Mouse (Mus musculus): ENCODE results near the gene Vmp1. TPM values are rescaled to one million over a fixed set of nuclear protein-coding genes. Genes with fewer than 3 reads are reported as not detected.

Gene Vmp1
- polyA plus RNA-seq, 1 experiment, result 50.2 TPM

- TF ChIP-seq CTCF (IDR thresholded peaks at IDR 0.05; ENCODE audit: borderline replicate concordance, extremely low read depth, insufficient read depth, insufficient read length), result no peak
- no peak for TF ChIP-seq POLR2A (IDR thresholded peaks at IDR 0.05; ENCODE audit: borderline replicate concordance, extremely low read depth, insufficient read depth, insufficient read length, poor library complexity, severe bottlenecking)
- no peak for DNase-seq (ENCODE audit: low read depth)
These were observed 69.5 kb downstream of the Vmp1 start for GRCm38 (mm10) chr11:86614056-86614530.

- DNase-seq (ENCODE audit: low read depth), result no peak
- TF ChIP-seq CTCF (IDR thresholded peaks at IDR 0.05; ENCODE audit: borderline replicate concordance, extremely low read depth, insufficient read depth, insufficient read length), result no peak
- TF ChIP-seq POLR2A (IDR thresholded peaks at IDR 0.05; ENCODE audit: borderline replicate concordance, extremely low read depth, insufficient read depth, insufficient read length, poor library complexity, severe bottlenecking), result no peak
These were observed 71.6 kb downstream of the Vmp1 start for GRCm38 (mm10) chr11:86611991-86612390.

- no peak for TF ChIP-seq POLR2A (IDR thresholded peaks at IDR 0.05; ENCODE audit: borderline replicate concordance, extremely low read depth, insufficient read depth, insufficient read length, poor library complexity, severe bottlenecking)
- no peak for TF ChIP-seq CTCF (IDR thresholded peaks at IDR 0.05; ENCODE audit: borderline replicate concordance, extremely low read depth, insufficient read depth, insufficient read length)
- no peak for DNase-seq (ENCODE audit: low read depth)
These were observed 73.4 kb downstream of the Vmp1 start for GRCm38 (mm10) chr11:86610239-86610638.

- TF ChIP-seq POLR2A (IDR thresholded peaks at IDR 0.05; ENCODE audit: borderline replicate concordance, extremely low read depth, insufficient read depth, insufficient read length, poor library complexity, severe bottlenecking), result no peak
- no peak for TF ChIP-seq CTCF (IDR thresholded peaks at IDR 0.05; ENCODE audit: borderline replicate concordance, extremely low read depth, insufficient read depth, insufficient read length)
- DNase-seq (ENCODE audit: low read depth), result no peak
These were observed 75.8 kb downstream of the Vmp1 start for GRCm38 (mm10) chr11:86607808-86608350.

GRCm38 (mm10) chr11:86606621-86607339, 76.9 kb downstream of the Vmp1 start:
- no peak for TF ChIP-seq POLR2A (IDR thresholded peaks at IDR 0.05; ENCODE audit: borderline replicate concordance, extremely low read depth, insufficient read depth, insufficient read length, poor library complexity, severe bottlenecking)
- TF ChIP-seq CTCF (IDR thresholded peaks at IDR 0.05; ENCODE audit: borderline replicate concordance, extremely low read depth, insufficient read depth, insufficient read length), result no peak
- no peak for DNase-seq (ENCODE audit: low read depth)

GRCm38 (mm10) chr11:86604732-86605520, 78.7 kb downstream of the Vmp1 start:
- TF ChIP-seq POLR2A (IDR thresholded peaks at IDR 0.05; ENCODE audit: borderline replicate concordance, extremely low read depth, insufficient read depth, insufficient read length, poor library complexity, severe bottlenecking) (no peak), CTCF (IDR thresholded peaks at IDR 0.05; ENCODE audit: borderline replicate concordance, extremely low read depth, insufficient read depth, insufficient read length) (no peak)

GRCm38 (mm10) chr11:86604289-86604688, 79.3 kb downstream of the Vmp1 start:
- TF ChIP-seq CTCF (IDR thresholded peaks at IDR 0.05; ENCODE audit: borderline replicate concordance, extremely low read depth, insufficient read depth, insufficient read length) (no peak), POLR2A (IDR thresholded peaks at IDR 0.05; ENCODE audit: borderline replicate concordance, extremely low read depth, insufficient read depth, insufficient read length, poor library complexity, severe bottlenecking) (no peak)
- no peak for DNase-seq (ENCODE audit: low read depth)

More at GRCm38 (mm10) chr11:86604732-86605520, 78.7 kb downstream of the Vmp1 start:
- DNase-seq (ENCODE audit: low read depth), result no peak

GRCm38 (mm10) chr11:86603719-86604118, 79.9 kb downstream of the Vmp1 start:
- TF ChIP-seq CTCF (IDR thresholded peaks at IDR 0.05; ENCODE audit: borderline replicate concordance, extremely low read depth, insufficient read depth, insufficient read length), result no peak
- TF ChIP-seq POLR2A (IDR thresholded peaks at IDR 0.05; ENCODE audit: borderline replicate concordance, extremely low read depth, insufficient read depth, insufficient read length, poor library complexity, severe bottlenecking), result no peak

GRCm38 (mm10) chr11:86602116-86602515, 81.5 kb downstream of the Vmp1 start:
- no peak for DNase-seq (ENCODE audit: low read depth)
- TF ChIP-seq POLR2A (IDR thresholded peaks at IDR 0.05; ENCODE audit: borderline replicate concordance, extremely low read depth, insufficient read depth, insufficient read length, poor library complexity, severe bottlenecking) (no peak), CTCF (IDR thresholded peaks at IDR 0.05; ENCODE audit: borderline replicate concordance, extremely low read depth, insufficient read depth, insufficient read length) (no peak)

More at GRCm38 (mm10) chr11:86603719-86604118, 79.9 kb downstream of the Vmp1 start:
- DNase-seq (ENCODE audit: low read depth), result no peak

- no peak for TF ChIP-seq CTCF (IDR thresholded peaks at IDR 0.05; ENCODE audit: borderline replicate concordance, extremely low read depth, insufficient read depth, insufficient read length)
- TF ChIP-seq POLR2A (IDR thresholded peaks at IDR 0.05; ENCODE audit: borderline replicate concordance, extremely low read depth, insufficient read depth, insufficient read length, poor library complexity, severe bottlenecking), result no peak
- no peak for DNase-seq (ENCODE audit: low read depth)
These were observed 83.5 kb downstream of the Vmp1 start for GRCm38 (mm10) chr11:86600209-86600557.

Measured in brain, embryonic 14.5 days (tissue).